Mouse (Mus musculus) lung, adult 2 months (tissue): ENCODE data around the gene Atp11a. TPM values are rescaled to one million over a fixed set of nuclear protein-coding genes. Genes with fewer than 3 reads are reported as not detected.

Source experiments
- DNase-seq: peaks from one replicate; pipeline ENCODE4 v3.0.0; 2022
- H3K4me1 ChIP-seq: fragments of 200-500 bp; 2 replicates; pipeline ENCODE4 v1.6.1; 2011; ENCODE audit warnings: low read length; ENCODE audit not compliant: control insufficient read depth, insufficient read depth
- H3K4me3 ChIP-seq: fragments of 200-500 bp; replicated peaks from 2 replicates; pipeline ENCODE3; 2011; ENCODE audit warnings: low read depth, mild to moderate bottlenecking, control low read depth, low read length; ENCODE audit errors: extremely low read depth
- CTCF ChIP-seq: fragments of 200-500 bp; IDR thresholded peaks from 2 replicates; pipeline ENCODE4 v1.5.1; 2011; ENCODE audit warnings: mild to moderate bottlenecking, low read length, control low read depth; ENCODE audit not compliant: insufficient read depth
- POLR2A ChIP-seq: fragments of 200-500 bp; IDR thresholded peaks from 2 replicates; pipeline ENCODE4 v1.6.1; 2011; ENCODE audit warnings: low read depth, mild to moderate bottlenecking, control low read depth, low read length, borderline replicate concordance; ENCODE audit errors: extremely low read depth
- WGBS: fragments of 180-500 bp; shearing (Covaris S2); methylation state at CpG from one replicate; pipeline ENCODE4 v1.1.7; 2018; 5-methylcytosine and 5-hydroxymethylcytosine counted together
- polyA plus RNA-seq: library from polyadenylated mRNA; depleted of rRNA; stranded (reverse); fragments of >200 nt; gene quantifications from 2 replicates; pipeline ENCODE4 v1.2.3, GENCODE M21; 2012

Gene Atp11a
- polyA plus RNA-seq, 1 experiment: 307 TPM

DNA sequence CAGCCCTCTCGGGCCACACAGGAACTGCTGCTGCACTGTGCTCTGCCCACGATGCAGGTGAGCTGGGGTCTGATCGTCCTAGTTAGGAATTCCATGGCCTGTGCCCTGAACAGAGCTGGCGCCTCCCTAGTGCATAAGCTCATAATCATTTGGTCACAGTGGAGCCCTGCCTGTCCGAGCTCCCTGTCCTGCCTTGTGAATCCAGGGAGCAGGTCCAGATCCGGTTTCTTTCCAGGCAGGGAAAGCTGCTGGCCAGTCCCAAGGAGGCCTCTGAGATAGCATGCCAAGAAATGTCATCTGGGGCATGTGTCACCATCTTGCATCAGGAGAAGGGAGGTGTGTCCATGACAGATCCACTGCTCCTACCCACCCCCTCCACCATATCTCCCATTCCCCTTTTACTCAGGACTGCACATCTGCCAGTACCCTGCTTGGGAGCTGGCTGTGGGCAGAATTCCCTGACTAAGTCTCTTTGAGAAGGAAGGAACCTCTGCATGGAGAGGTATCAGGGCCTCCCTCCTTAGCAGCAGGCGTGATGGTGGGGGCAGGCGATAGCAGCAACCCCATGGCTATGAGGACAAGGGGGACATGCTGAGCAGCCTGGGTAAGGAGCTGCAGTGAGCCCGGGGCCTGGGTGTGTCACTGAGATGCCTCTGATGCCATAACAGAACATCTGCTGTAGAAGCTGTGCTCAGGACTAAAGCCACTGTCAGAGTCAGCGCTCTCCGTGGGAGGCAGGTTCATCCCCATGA lies 138.1 kb downstream of the Atp11a start:
- 77% methylated on average over 11 of the region's 11 CpGs for WGBS
- no peak for DNase-seq
- Histone ChIP-seq H3K4me1 (no peaks in the 10 kb centered on the region; the same call in none of the 2 replicates), H3K4me3 (no peak overlapping the region)
- TF ChIP-seq POLR2A (no peak), CTCF (no peak)

DNA sequence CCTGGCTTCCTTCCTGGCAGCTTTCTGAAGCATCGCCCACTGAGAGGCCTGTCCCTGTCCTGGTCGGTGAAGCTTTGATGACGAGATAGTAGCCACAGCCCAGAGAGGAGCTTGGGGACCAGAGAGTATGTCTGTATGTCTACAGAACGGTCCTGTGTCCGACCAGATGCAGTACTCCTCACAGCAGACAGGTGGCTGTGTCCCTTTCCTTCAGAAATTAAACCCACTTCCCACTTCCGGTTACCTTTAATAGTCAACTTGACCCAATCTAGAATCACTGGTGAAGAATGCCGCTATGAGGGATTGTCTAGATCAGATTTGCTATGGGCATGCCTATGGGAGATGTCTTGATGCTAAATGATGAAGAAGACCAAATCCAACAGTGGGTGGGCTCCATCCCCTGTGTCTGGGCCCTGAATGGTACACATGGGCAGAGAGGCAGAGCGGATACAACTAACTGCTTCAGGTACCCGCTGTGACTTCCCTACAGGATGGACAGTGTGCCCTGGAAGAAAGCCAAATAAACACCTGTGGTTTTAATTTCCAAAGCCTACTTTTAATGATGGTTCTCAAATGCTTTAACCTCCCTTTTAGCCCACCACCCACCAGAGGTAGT lies 138.8 kb downstream of the Atp11a start:
- TF ChIP-seq POLR2A (no peak), CTCF (0 out of 2 replicates have a peak, but pooled peaks have one; percentile 19)
- no peak for DNase-seq
- no peak overlapping the region for H3K4me3 ChIP-seq
- 67% methylated on average over 9 of the region's 9 CpGs for WGBS
- no peaks in the 10 kb centered on the region; the same call in none of the 2 replicates for H3K4me1 ChIP-seq

DNA sequence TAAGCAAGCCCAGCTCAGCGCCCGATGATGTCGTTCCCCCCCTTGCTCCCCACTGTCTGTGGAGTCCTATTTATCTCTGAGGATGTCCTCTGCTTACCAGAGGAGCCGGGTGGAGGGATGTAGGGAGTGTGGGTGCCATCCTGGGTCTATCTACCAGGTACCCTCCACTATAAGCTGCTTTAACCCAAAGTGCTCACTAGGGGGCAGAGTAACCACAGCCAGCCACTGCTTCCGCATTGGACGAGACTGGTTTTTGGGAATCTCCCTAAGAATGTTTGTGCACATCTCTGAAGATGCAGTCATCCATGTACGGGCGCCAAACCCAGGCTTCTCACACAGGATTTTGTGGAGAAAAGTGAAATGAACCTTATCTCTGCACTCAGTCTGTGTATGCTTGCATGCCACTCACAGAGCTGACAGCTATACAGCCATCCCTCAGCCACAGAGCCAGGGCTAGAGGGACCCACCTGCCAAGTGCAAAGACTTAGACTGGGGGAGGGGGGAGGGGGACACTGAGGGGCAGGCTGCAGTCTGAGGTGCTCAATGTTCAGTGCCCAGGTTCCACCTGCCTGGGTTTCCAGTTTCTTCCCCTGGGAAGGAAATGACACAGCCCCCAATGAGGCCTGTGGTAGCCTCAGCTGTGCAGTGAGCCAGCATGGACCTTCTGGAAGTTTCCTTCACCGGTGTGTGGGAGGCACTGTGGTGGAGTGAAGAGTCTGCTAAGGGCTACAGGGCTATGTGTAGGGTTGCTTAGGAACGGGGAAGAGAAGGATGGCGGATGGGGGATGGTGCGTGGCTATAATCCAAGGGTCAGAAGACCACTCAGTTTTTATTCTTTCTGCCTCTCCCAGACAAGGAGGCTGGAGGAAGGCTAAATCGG lies 139.9 kb downstream of the Atp11a start:
- peak; percentile 34 for DNase-seq

DNA sequence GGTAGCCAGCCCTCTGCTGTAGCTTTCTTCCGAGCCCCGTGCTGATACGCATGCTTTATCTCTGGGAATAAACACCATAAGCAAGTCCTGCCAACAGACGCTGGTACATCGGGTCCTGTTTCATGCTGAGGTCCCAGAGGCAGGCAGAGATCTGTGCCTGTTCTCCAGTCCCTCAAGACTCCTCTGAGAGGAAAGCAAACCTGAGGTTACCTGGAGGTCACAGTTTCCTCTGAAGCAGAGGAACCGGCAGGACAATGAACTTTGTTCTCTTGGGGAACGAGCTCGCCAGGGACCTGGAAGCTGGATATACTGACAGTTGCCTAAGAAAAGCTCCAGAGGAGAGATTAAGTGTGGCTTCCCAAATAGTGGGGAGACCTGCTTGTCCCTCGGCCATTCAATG lies 141.0 kb downstream of the Atp11a start:
- TF ChIP-seq CTCF (no peak), POLR2A (no peak)
- DNase-seq: no peak
- 23% methylated on average over 9 of the region's 9 CpGs for WGBS
- no peaks in the 10 kb centered on the region; the same call in none of the 2 replicates for H3K4me1 ChIP-seq
- no peak overlapping the region for H3K4me3 ChIP-seq

More for the DNA sequence above, 139.9 kb downstream of the Atp11a start:
- H3K4me1 ChIP-seq: no peaks in the 10 kb centered on the region; the same call in none of the 2 replicates
- TF ChIP-seq CTCF: peak; percentile 88
- no peak for TF ChIP-seq POLR2A
- no peak overlapping the region for H3K4me3 ChIP-seq
- WGBS: 36% methylated on average over 13 of the region's 13 CpGs

DNA sequence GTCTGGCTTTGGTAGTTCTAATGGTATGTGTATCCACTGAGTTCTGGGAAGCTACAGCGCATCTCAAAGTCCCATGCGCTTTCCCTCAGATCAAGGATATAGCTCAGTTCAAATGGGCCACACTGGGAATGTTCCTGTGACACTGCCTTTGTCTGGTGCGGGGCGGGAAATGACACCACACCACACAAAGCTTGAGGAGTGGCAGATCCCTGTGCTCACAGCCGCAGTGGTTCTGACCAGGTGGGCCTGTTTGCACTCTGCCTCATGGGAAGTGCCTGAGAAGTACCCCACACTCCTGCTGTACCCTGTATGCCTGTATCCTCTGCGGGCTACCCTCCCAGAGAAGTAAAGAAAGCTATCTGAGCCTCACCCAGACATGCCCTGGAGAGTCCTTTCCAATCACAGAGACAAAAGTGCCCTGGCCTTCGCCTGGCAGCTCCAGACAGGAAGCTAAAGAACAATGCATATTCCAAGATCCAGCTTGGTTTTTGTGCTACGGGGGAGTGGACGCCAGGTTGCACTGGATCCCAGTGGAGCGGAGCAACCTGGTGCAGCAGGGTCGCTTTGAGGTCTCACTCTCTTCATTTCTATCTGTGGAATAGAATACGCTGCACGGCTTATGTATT lies 147.1 kb downstream of the Atp11a start:
- no peak for DNase-seq
- TF ChIP-seq POLR2A (0 out of 2 replicates have a peak, but pooled peaks have one; percentile 26), CTCF (no peak)
- Histone ChIP-seq H3K4me3 (no peak overlapping the region), H3K4me1 (peaks cover 16% of the 10 kb centered on the region; the same call in 1 of the 2 replicates)
- 60% methylated on average over 13 of the region's 13 CpGs for WGBS

DNA sequence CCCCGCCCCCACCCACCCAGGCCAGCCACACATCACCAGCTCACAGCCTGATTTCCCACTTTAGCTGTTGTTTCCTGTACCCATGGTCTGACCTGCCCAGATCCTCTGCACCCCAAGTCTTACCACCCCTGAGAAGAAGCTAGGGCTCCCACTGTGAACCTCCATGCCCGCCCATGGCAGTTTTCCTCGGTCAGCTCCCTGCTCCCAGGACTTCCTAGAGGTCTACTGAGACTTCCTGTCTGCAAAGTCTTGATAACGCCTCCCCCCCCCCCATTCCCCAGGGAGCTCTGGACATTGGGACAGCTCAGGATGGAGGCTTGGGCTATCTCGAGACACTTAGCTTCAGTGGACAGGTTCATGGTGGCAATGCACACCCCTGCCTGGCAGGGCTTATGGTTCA lies 148.3 kb downstream of the Atp11a start:
- H3K4me3 ChIP-seq: no peak overlapping the region
- H3K4me1 ChIP-seq: peaks cover 16% of the 10 kb centered on the region; the same call in 1 of the 2 replicates
- WGBS: 52% methylated on average over 5 of the region's 5 CpGs
- DNase-seq: no peak
- TF ChIP-seq CTCF: no peak
- TF ChIP-seq POLR2A: no peak

DNA sequence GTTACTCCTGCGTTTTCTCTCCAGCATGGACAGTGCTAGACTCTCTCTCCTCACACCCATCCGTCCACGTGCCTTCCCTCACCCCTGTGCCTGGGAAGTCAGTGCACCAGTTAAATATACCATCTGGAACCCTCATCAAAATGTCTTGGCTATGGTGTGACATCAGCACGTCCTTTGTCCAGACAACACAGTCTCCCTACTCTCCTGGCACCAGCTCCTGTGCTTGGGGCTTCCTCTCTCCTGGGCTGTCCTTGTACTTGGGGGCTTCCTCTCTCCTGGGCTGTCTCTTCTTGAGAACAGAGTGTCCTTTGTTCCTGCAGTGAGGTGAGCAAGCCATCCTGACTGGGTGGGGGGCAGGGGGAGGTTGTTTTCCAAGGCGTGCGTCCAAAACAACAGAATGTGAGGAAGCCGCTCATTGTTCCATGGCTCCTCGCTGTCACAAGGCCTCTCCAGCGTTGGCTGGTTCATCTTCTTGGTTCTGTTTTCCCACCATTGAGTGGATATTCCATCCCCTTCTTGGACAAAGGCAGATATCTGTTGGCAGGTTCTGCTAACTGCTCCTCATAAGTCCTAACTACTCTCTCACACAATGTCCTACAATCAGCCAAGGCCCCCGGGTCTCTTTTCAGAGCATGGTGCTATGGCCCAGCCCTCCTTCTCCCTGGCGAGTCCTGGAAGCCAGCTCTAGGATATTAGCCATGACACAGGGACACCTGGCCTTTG lies 148.9 kb downstream of the Atp11a start:
- no peak overlapping the region for H3K4me3 ChIP-seq
- peak; percentile 59; the same call in 1 of the 2 replicates for TF ChIP-seq POLR2A
- no peak for TF ChIP-seq CTCF
- no peak for DNase-seq
- peaks cover 16% of the 10 kb centered on the region; the same call in 1 of the 2 replicates for H3K4me1 ChIP-seq
- 57% methylated on average over 11 of the region's 11 CpGs for WGBS

DNA sequence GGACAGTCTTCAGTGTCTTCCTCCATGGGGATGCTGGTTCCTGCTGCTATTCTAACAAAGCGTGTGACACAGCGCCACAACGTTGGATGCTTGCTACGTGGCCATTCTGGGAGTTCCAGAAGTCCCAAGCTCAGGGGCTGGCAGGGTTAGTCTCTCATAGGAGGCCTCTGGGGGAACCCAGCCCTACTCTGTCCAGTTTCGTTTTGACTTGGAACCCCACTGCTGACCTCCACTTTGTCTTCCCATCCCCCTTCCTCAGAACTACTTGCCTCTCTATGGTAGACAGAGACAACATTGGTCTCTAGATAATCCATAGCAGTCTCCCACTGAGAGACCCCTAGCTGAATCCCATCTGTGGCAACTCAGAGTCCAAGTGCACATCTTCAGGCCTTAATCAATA lies 149.8 kb downstream of the Atp11a start:
- no peak overlapping the region for H3K4me3 ChIP-seq
- DNase-seq: no peak
- WGBS: 82% methylated on average over 5 of the region's 5 CpGs
- H3K4me1 ChIP-seq: peaks cover 16% of the 10 kb centered on the region; the same call in 1 of the 2 replicates
- TF ChIP-seq POLR2A (no peak), CTCF (no peak)
